Mouse (Mus musculus): Measurements from ENCODE around the gene Top2a.

DNA sequence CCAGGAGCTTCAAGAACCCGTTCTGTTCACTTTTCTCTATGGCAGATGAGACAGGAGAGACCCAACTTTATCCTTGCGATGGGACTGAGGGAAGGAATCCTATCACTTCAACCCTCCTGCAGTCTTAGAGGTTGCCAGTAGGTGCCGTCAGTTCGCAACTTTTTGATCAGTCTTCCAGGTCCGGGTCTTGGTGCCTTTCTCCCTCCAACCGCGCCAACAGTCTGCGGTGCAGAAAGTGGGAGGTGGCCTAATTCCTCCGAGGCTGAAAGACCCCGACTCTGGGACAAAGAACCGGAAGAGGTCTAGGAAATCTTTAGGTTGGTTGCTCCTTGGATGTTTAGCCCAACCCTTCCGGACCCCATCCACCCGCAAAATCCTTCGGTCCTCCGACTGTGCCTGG lies 15.8 kb upstream of the Top2a start:
- TF ChIP-seq FLI1 (IDR thresholded peaks at IDR 0.05; ENCODE audit: low read length) (no peak), GATA1 (IDR thresholded peaks at IDR 0.05; ENCODE audit: borderline replicate concordance, low read length) (no peak)
